Mouse (Mus musculus) embryo, embryonic 10.5 days (tissue): Measurements from ENCODE around the gene AU021092.
"Not testable (repeated sequence)": the region's sequence is repeated elsewhere in the genome, so short reads cannot be mapped to it uniquely, and the experiment has no call there.

Source experiments
- DNase-seq: peaks from one replicate; pipeline ENCODE4 v3.0.0-alpha.2; 2015; ENCODE audit warnings: low spot score

The AU021092 gene

DNA sequence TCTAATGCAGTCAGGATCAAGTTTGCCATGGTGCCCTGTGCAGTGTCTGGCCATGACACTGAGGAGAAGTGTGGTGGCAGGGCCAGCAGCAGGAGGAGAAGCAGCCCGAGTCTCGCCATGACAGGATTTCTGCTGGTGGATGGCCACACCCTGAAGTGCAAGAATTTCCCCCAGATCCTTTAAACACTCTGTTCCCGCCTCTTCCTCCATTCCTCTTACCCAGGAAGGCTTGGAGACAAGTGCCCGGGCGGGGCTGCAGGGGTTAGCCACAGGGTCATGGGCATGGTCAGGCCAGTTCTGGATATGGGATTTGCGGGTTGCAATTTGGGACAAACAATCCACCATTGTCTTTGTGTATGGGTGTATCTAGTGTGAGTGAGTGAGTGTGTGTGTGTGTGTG, at the start of gene AU021092:
TSS of gene AU021092 (minus strand) at position 160 of the 400 bp plus-strand sequence.
- no peak for DNase-seq

DNA sequence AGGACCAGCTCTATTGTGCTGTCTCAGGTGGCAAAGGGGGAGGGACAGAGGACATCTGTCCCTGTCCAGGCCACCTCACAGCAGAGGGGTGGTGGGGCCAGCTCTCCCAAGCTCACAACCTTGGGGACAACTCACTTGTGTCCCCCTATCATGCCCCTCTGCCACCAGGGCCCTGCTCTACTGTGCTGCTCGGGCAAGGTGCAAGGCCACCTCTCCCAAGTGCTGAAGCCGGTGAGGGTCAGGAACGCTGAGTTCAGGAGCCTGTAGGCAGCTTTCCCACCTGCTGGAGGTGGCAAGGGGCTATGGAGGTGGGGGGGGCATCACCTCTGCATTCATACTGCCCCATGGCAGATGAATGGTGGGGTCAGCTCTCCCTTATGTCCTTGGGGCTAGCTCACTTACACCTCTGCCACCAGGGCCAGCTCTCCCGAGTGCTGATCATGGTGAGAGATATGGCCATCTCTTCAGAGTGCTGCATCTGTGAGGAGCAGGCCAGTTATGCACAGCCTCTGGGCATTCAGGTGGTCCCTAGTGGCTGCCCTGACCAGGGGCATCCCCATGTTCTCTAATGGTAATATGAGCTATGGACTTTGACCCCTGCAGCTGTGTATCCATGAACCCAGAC, 49.4 kb upstream of the AU021092 start:
- no peak for DNase-seq

- no peak for DNase-seq
Measured at GRCm38 (mm10) chr16:5263926-5264325, 41.8 kb upstream of the AU021092 start.

DNA sequence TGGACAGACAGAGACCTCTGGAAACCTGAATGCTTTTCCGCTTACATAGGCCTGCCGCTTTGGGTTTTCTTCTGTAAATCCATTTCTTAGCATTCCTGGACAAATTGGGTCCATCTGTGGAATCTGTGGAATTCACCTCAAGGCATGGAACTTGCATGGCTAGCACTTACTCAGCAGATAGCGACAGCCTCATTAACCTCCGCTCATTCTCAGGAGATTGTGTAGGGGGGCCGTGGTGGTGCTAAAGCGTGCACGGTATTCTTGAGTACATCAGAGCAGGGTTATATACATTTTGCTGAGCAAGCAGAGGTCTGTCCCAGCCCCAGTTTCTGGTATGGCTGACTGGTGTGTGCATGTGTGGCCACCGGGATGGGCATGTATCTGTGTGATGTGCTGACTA, 41.1 kb upstream of the AU021092 start:
- DNase-seq, result peak; percentile 73

GRCm38 (mm10) chr16:5255779-5256496, 33.8 kb upstream of the AU021092 start, which contains the start of gene Eef2kmt:
Gene Eef2kmt (minus strand): TSS chr16:5255983.
- peak; percentile 100 for DNase-seq

DNA sequence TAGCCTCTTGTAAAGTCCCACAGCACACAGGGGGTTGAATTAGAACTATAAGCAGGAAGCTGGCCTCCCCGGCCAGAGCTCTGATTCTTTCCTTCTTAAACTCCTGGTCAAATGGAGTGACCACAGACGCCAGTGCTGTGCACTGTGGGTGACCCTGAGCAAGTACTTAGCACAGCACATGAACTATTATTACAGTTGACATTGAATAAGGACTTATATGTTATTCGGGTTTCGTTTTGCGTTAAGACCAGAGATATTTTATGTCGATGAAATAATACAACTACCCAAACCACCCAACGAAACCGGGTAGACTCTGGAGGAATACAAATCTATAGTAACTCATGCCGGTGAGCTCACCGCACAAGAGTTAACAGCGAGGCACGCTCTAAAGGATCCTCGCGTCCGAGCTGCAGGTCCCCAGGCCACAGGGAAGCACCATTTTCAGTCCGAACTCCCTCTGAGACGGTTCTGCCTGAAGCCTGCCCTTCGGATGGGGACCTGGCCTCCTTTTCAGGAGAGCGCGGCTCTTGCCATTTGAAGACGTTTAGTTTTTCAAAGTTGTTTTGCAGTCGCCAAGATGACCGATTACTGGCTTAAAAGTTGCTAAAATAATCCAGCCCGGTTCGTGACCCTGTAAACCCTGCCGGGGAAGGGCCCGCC, 33.1 kb upstream of the AU021092 start:
- DNase-seq, result peak; percentile 52

- peak; percentile 90 for DNase-seq
Measured at GRCm38 (mm10) chr16:5254346-5255025, 32.4 kb upstream of the AU021092 start.

DNA sequence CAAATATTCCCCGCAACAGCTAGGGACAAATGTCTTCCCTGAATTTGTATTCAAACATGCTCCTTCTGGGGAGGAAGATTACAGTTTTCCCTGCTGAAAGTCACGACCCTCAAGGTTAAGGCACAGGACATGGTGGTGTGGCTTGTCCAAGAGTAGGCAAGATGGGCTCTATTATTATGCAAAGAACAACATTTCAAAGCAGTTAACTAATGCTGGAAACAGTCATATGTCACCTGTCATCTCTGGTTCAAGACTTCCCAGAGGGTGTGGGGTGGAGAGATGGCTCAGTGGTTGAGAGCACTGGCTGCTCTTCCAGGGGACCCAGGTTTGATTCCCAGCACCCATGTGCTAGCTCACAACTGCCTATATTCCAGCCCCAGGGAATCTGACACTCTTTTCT, 30.2 kb upstream of the AU021092 start:
- no peak for DNase-seq

DNA sequence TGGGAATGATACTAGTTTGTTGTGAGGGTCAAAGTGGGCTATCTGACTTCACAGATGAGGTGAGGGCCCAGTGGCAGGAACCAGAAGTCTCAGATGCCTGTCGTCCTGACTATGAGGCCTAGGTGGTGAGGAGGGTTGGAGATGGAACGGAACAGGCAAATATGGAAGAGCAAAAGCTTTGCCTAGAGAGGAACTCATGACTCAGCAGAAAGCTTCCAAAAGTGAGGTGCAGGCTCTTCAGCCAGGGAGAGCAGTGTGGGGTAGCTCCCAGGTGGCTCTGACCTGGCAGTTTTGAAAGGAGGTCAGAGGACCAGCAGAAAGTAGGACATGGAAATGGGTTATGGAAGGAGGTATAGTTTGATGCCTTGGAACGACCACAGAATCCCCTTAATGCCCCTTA, 28.8 kb upstream of the AU021092 start:
- DNase-seq, result no peak

GRCm38 (mm10) chr16:5244411-5244810, 22.3 kb upstream of the AU021092 start:
- DNase-seq, result peak; percentile 71

GRCm38 (mm10) chr16:5242882-5243281, 20.8 kb upstream of the AU021092 start:
- DNase-seq, result no peak

- no peak for DNase-seq
Measured at GRCm38 (mm10) chr16:5242355-5242754, 20.3 kb upstream of the AU021092 start.

GRCm38 (mm10) chr16:5233418-5234313, 11.6 kb upstream of the AU021092 start, which contains the start of gene Alg1:
Gene Alg1 (plus strand): TSS chr16:5233621.
- DNase-seq, result peak; percentile 96

- DNase-seq, result no peak
Measured at GRCm38 (mm10) chr16:5232982-5233381, 10.9 kb upstream of the AU021092 start.

DNA sequence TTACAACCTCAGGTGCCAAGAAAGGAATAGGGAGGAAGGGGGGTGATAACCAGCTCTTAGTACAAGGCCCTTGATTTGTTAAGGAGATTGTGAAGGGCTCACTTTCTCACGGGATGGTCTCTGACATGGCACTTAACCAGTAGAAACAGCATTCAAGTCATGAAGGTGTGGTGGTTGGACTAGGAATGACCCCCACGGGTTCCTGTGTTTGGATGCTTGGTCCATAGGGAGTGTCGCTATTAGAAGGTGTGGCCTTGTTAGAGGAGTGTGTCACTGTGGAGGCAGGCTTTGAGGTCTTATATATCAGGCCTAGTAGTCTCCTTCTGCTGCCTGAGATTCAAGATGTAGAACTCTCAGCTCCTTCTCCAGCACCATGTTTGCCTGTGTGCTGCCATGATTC, 6.0 kb upstream of the AU021092 start:
- not testable (repeated sequence) for DNase-seq

DNA sequence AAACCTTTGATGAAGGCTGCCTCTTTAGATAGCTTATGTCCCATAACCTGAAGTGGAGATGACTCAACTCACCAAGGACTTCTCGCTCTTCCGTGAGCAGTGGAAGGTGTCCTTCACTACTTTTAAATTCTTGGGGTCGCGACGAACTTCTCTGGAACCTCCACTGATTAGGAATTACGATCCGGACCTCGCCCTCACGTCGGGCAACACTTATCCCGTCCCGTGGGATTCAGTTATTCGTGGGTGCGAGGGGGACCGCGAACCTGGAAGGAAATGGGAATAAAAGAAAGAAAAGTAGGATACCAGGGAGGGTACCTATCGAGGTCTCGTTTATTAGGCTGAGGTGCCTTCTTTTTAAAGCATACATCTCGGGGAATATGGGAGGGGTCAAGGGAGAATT, 5.4 kb upstream of the AU021092 start:
- not testable (repeated sequence) for DNase-seq

DNA sequence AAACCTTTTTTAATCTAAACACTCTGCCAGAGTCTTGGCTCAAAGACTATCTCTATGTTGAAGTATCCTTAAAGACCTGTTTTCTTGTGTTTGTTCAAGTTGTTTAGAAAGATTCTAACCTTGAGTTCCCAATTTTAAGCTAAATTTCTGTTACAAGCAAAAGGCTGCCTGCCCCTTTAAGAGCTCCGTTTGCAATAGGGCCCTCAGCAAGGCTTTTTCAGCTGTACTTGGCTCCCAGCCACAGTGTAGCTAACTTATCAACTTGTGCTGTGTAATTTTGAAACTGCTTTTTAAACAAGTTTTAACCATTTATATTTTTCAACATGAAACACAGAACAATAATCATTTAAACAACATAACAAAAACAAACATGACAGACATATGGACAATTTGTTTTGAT, 4.4 kb upstream of the AU021092 start:
- DNase-seq, result not testable (repeated sequence)

GRCm38 (mm10) chr16:5221403-5221802, 696 bp downstream of the AU021092 start:
- DNase-seq, result no peak

DNA sequence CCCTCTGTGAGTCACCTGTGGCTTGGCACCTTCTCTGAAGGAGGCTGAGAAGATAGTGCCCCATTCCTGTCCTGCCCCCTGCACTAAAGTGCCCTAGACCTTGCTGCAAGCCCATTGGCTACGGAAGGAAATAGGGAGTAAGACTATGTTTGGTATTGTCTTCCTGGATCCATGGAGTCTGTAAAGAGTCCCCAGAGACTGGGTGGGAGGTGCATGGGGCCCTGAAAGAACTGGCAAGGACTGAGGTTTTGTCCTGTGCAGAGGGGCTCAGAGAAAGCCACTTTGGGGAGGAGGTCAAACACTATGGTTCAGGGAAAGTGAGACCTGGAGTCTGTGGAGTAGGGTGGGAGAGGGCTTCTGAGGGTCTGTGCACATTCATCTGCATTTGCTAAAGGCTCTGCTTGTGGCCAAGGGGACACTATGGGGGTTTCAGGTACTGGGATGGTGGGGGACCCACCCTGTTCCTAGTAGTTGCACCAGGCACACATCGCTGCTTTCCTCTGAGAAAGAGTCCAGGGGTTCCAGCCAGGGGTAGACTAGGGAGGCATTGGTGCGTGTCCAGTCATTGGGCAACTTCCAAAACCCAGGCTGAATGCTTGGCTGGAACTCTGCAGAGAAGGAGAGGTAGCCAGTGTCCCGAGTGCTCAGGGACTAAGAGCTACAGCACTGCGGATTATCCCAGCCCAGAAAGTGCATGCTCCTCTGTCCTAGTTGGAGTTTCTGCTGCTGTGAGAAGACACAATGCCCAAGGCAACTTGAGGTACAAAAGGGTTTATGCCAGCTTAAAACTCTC, 4.6 kb downstream of the AU021092 start:
- no peak for DNase-seq

DNA sequence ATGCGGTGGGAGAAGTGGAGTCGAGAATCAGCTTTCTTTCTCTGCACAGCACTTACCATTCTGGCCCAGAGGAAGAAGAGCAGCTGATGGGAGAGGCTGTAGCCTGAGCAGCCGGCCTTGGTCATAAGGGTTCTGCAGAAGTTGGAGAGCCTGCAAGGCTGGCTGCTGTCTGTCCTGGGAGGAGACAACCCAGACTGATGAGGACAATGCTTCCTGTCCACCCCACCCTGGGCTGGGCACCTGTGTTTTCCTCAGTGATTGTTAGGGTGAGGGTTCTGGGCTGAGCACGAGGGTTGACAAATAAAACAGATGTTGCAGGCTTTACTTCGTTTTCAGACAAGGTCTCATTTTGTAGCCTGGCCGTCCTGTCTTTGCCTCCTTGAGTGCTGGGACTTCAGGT, 5.4 kb downstream of the AU021092 start:
- DNase-seq, result no peak

DNA sequence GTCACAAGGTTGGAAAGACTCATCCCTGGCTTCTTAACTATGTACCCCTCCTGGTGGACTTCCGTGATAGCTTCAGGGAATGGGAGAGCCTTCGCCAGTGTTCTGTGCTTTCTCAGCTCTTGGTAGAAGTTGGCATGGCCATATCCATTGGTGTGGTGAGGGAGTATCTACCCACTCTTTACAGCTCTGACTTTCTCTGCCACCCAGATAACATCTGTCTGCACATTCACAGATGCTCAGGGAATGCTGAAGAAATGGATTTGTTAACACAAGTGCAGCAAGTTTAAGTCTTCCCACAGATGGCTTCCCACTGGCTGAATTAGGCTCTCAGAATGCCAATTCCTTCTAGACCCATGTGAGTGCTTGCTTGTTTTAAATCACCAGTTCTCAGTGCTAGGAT, 8.0 kb downstream of the AU021092 start:
- DNase-seq, result no peak
